Mouse (Mus musculus) heart, postnatal 4 days (tissue): ENCODE results near the gene Zfp839. TPM values are rescaled to one million over a fixed set of nuclear protein-coding genes. Genes with fewer than 3 reads are reported as not detected.

Experiments
- DNase-seq: peaks from one replicate; pipeline ENCODE4 v3.0.0; 2021
- total RNA-seq, 2 experiments: library from RNA; stranded (reverse); gene quantifications; 2 replicates each; pipeline ENCODE4 v1.2.3; 2021

The Zfp839 gene
- total RNA-seq, 2 experiments from 2014 or later, result 6.7 to 6.9 TPM

GRCm38 (mm10) chr12:110888106-110888505 lies 38.1 kb downstream of the Zfp839 start:
- DNase-seq, result no peak

- no peak for DNase-seq
Measured at GRCm38 (mm10) chr12:110888606-110889005, 38.6 kb downstream of the Zfp839 start.

- peak; percentile 96 for DNase-seq
Measured at GRCm38 (mm10) chr12:110889036-110890020, 39.3 kb downstream of the Zfp839 start, which contains the start of the genes Cinp and Tecpr2. Cinp (minus strand) TSS chr12:110889145. Tecpr2 (plus strand) TSS chr12:110889264.

- DNase-seq, result no peak
Measured at GRCm38 (mm10) chr12:110891887-110892286, 41.8 kb downstream of the Zfp839 start.

- no peak for DNase-seq
Measured at GRCm38 (mm10) chr12:110902106-110902505, 52.1 kb downstream of the Zfp839 start.

- no peak for DNase-seq
Measured at GRCm38 (mm10) chr12:110903536-110903935, 53.5 kb downstream of the Zfp839 start.

- no peak for DNase-seq
Measured at GRCm38 (mm10) chr12:110907845-110908244, 57.8 kb downstream of the Zfp839 start.

GRCm38 (mm10) chr12:110909962-110910361 lies 59.9 kb downstream of the Zfp839 start:
- no peak for DNase-seq

GRCm38 (mm10) chr12:110915761-110916160 lies 65.7 kb downstream of the Zfp839 start:
- DNase-seq, result no peak

Other genes with a start within 250 kb of the Zfp839 start
- 100 to 1,000 TPM; 172 to 173 TPM for gene Dync1h1, start 248.8 kb upstream of the Zfp839 start, total RNA-seq
- gene 1700001K19Rik, start 167.6 kb upstream of the Zfp839 start, total RNA-seq, result not detected
- gene Hsp90aa1, start 147.5 kb upstream of the Zfp839 start, total RNA-seq, result 100 to 1,000 TPM; 275 to 295 TPM
- 10 to 100 TPM; 33.7 to 35.2 TPM for gene Wdr20, start 112.3 kb upstream of the Zfp839 start, total RNA-seq
- 1 to 10 TPM; 1.3 to 1.6 TPM for gene Mok, start 9.3 kb upstream of the Zfp839 start, total RNA-seq
- 10 to 100 TPM; 45.7 to 50.1 TPM for gene Cinp, start 38.9 kb downstream of the Zfp839 start, total RNA-seq
- gene Tecpr2, start 39.0 kb downstream of the Zfp839 start, total RNA-seq, result 1 to 10 TPM; 5.2 to 6.0 TPM
- 10 to 100 TPM; 22.4 to 28.0 TPM for gene Ankrd9, start 128.8 kb downstream of the Zfp839 start, total RNA-seq
- 10 to 100 TPM; 26.0 to 26.8 TPM for gene Rcor1, start 189.1 kb downstream of the Zfp839 start, total RNA-seq